In the genomic region with DNA sequence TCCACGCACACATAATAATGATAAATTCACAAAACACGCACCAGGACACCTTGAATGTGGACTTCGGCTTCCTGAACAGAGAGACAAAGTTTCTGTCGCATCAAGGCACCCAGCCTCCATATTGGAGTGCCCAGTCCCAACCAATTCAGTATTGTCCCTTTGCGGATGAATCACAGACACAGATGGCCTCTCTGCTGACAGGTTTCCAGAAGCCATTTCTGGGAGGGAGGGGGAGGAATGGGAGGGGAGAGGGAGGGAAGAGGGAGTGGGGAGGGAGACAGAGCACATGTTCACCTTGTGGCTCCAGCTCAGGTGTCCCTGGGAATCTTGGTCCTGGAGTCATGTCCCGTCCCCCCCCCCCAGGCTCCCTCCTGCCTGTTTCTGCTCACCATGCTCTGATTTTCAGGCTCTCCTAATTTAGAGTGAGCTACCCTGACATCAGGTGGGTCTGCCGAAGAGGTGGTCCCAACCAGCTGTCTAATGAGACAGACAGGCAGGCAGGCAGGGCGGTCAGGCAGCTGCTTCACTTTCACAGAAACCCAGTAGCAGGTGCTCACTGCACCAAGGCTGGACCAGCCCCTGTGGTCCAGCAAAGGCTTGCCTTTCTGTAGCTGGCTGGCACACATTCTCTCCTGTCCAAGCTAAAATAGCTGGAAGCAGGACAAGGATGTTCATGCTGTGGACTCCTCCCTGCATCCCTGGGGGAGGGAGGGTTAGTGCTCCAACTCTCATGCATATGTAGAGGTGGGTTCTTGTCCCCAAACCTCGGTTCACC, we compare ENCODE assay signal across 17 mouse cellular contexts. TPM values are rescaled to one million over a fixed set of nuclear protein-coding genes. Genes with fewer than 3 reads are reported as not detected.
A peak's percentile ranks its signal among the peaks of the same experiment; 100 is the strongest.
DNase-seq lines count a peak whose midpoint lies in the region; ATAC-seq and TF ChIP-seq lines count a peak whose summit lies in the region.
"Had no signal": no experiment of that assay in that cellular context is flagged by ENCODE, and none has a peak within 500 bp of the region (broad histone marks: within the 10 kb centered on the region; RNA-seq: fewer than 3 reads in every experiment).

No protein-coding gene starts in this region.

- peak overlapping the region; percentile 35; the same call in 1 of the 2 replicates for H3K27ac ChIP-seq in forebrain, embryonic 15.5 days (replicated peaks)
- H3K27ac ChIP-seq: embryonic facial prominence, embryonic 15.5 days; liver, embryonic 14.5 days; stomach, embryonic 15.5 days had no signal

- TF ChIP-seq CTCF in brain, embryonic 14.5 days (IDR thresholded peaks at IDR 0.05; ENCODE audit: borderline replicate concordance, extremely low read depth, insufficient read depth, insufficient read length): no peak

- H3K4me2 ChIP-seq in forebrain, embryonic 15.5 days (replicated peaks): no peak overlapping the region
- H3K4me2 ChIP-seq: embryonic facial prominence, embryonic 15.5 days; stomach, embryonic 15.5 days had no signal

- intact Hi-C loops in left cerebral cortex, postnatal 4 days (cut with DNase I): loop anchor here (10.0 kb wide), 1 partner anchor 136 kb away; no protein-coding TSS in a partner anchor
- intact Hi-C loops in left cerebral cortex, postnatal 14 days (cut with DNase I): no loop called here

- H3K27me3 ChIP-seq in forebrain, embryonic 15.5 days: no peaks in the 10 kb centered on the region
- H3K27me3 ChIP-seq: CH12.LX; embryonic facial prominence, embryonic 15.5 days; stomach, embryonic 15.5 days had no signal

- H3K4me1 ChIP-seq in forebrain, embryonic 15.5 days: peaks cover 47% of the 10 kb centered on the region

- no peaks in the 10 kb centered on the region for H3K9me3 ChIP-seq in forebrain, embryonic 15.5 days
- H3K9me3 ChIP-seq: embryonic facial prominence, embryonic 15.5 days; stomach, embryonic 15.5 days had no signal

- H3K36me3 ChIP-seq in forebrain, embryonic 15.5 days: no peaks in the 10 kb centered on the region
- H3K36me3 ChIP-seq: embryonic facial prominence, embryonic 15.5 days; stomach, embryonic 15.5 days had no signal

- ATAC-seq in forebrain, embryonic 15.5 days (replicated peaks): no peak
- no peak for ATAC-seq in monocyte, adult 5-6 weeks (replicated peaks; ENCODE audit: insufficient number of reproducible peaks, low FRiP score, low TSS enrichment, poor library complexity, severe bottlenecking)

- no peak for TF ChIP-seq POLR2A in brain, embryonic 14.5 days (IDR thresholded peaks at IDR 0.05; ENCODE audit: borderline replicate concordance, extremely low read depth, insufficient read depth, insufficient read length, poor library complexity, severe bottlenecking)

- no peak overlapping the region for H3K4me3 ChIP-seq in forebrain, embryonic 15.5 days
- H3K4me3 ChIP-seq: embryonic facial prominence, embryonic 15.5 days; stomach, embryonic 15.5 days had no signal

- 63% methylated on average over 9 of the region's 9 CpGs for WGBS in forebrain, embryonic 15.5 days

- no peak overlapping the region for H3K9ac ChIP-seq in forebrain, embryonic 15.5 days (replicated peaks)
- H3K9ac ChIP-seq: embryonic facial prominence, embryonic 15.5 days; liver, embryonic 14.5 days; stomach, embryonic 15.5 days had no signal

- peak; percentile 63 for DNase-seq in left cerebral cortex, postnatal 4 days
- DNase-seq in left cerebral cortex, postnatal 14 days (ENCODE audit: low spot score in 2 of 2): no peak
- peak; percentile 59 for DNase-seq in brain, embryonic 14.5 days (ENCODE audit: low read depth)
- DNase-seq in cerebellum, adult 8-10 months: peak; percentile 54
- DNase-seq in ovary, adult 18-20 months (ENCODE audit: low spot score): no peak
- DNase-seq: adrenal gland, adult 2 months; heart, adult 18-20 months; heart, postnatal 14 days; kidney, adult 8-10 months; lung, postnatal 36 days; right cerebral cortex, postnatal 4 days had no signal

RNA-seq across cellular contexts. Expression of a gene that starts 10.6 kb away (rescaled TPM):
- total RNA-seq in left cerebral cortex, postnatal 4 days (2021): 10 to 100 TPM; 15.0 to 16.7 TPM
- 10 to 100 TPM; 17.3 to 19.0 TPM for total RNA-seq in left cerebral cortex, postnatal 14 days (2021)
- 13.5 and 16.1 TPM in 2 replicates for polyA plus RNA-seq in brain, embryonic 14.5 days (2012; rRNA removed)
- 14.5 and 14.9 TPM in 2 replicates for polyA plus RNA-seq in forebrain, embryonic 15.5 days (2015; fragmentation: Nextera tagmentation; extraction: Ambion mirVana)
- 2.2 to 8.0 TPM (median 3.8 TPM) in 3 replicates for total RNA-seq in monocyte, adult 5-6 weeks (2017)

RNA-seq across cellular contexts. Expression of a gene that starts 51.5 kb away (rescaled TPM):
- 100 to 1,000 TPM; 208 to 215 TPM for total RNA-seq in left cerebral cortex, postnatal 4 days (2021)
- total RNA-seq in left cerebral cortex, postnatal 14 days (2021): 10 to 100 TPM; 65.0 to 67.4 TPM
- polyA plus RNA-seq in brain, embryonic 14.5 days (2012; rRNA removed): 273 and 336 TPM in 2 replicates
- 127 and 138 TPM in 2 replicates for polyA plus RNA-seq in forebrain, embryonic 15.5 days (2015; fragmentation: Nextera tagmentation; extraction: Ambion mirVana)
- 289 to 324 TPM (median 310 TPM) in 3 replicates for total RNA-seq in monocyte, adult 5-6 weeks (2017)

Comparison
In these comparisons a context has a peak if more than half of its experiments do, and no peak if none do; other contexts are left out.
1. DNase-seq: peak in left cerebral cortex, postnatal 4 days (single experiment), brain, embryonic 14.5 days (single experiment) and cerebellum, adult 8-10 months (single experiment); none in left cerebral cortex, postnatal 14 days (0 of 2) and ovary, adult 18-20 months (single experiment).